Mouse (Mus musculus): Measurements from ENCODE around the gene Sowahd. TPM values are rescaled to one million over a fixed set of nuclear protein-coding genes. Genes with fewer than 3 reads are reported as not detected.

Sowahd gene
- polyA plus RNA-seq, 1 experiment from 2014 or later, result not detected

GRCm38 (mm10) chrX:37098681-37099080 is 50.0 kb downstream of the Sowahd start:
- no peak for ATAC-seq (ENCODE audit: low FRiP score, low read depth)
- no peaks in the 10 kb centered on the region for H3K9me3 ChIP-seq
- H3K9ac ChIP-seq, result no peak overlapping the region
- H3K4me2 ChIP-seq, result no peak overlapping the region
- H3K27me3 ChIP-seq, result no peaks in the 10 kb centered on the region
- WGBS, result 95% methylated on average over 3 of the region's 3 CpGs
- no peak overlapping the region for H3K4me3 ChIP-seq
- H3K36me3 ChIP-seq, result peaks cover 10% of the 10 kb centered on the region
- H3K4me1 ChIP-seq (replicated peaks), result no peaks in the 10 kb centered on the region
- no peak overlapping the region for H3K27ac ChIP-seq (replicated peaks)

Other genes starting within 250 kb of the Sowahd start
- gene Ube2a, start 174.9 kb upstream of the Sowahd start, polyA plus RNA-seq (2015; fragmentation: Nextera tagmentation; extraction: Ambion mirVana), result 115 and 119 TPM in 2 replicates
- 21.6 and 22.8 TPM in 2 replicates for gene C330007P06Rik, start 174.7 kb upstream of the Sowahd start, polyA plus RNA-seq (2015; fragmentation: Nextera tagmentation; extraction: Ambion mirVana)
- gene Nkrf, start 145.9 kb upstream of the Sowahd start, polyA plus RNA-seq (2015; fragmentation: Nextera tagmentation; extraction: Ambion mirVana), result 14.8 and 16.1 TPM in 2 replicates
- 68.8 and 73.5 TPM in 2 replicates for gene Sept6, start 57.1 kb upstream of the Sowahd start, polyA plus RNA-seq (2015; fragmentation: Nextera tagmentation; extraction: Ambion mirVana)
- gene Rpl39, start 36.6 kb downstream of the Sowahd start, polyA plus RNA-seq (2015; fragmentation: Nextera tagmentation; extraction: Ambion mirVana), result 265 and 321 TPM in 2 replicates
- 27.2 and 29.7 TPM in 2 replicates for gene Upf3b, start 61.5 kb downstream of the Sowahd start, polyA plus RNA-seq (2015; fragmentation: Nextera tagmentation; extraction: Ambion mirVana)
- gene Nkap, start 78.0 kb downstream of the Sowahd start, polyA plus RNA-seq (2015; fragmentation: Nextera tagmentation; extraction: Ambion mirVana), result 21.5 and 22.6 TPM in 2 replicates
- 0.14 and 0.22 TPM in 2 replicates for gene Akap14, start 120.0 kb downstream of the Sowahd start, polyA plus RNA-seq (2015; fragmentation: Nextera tagmentation; extraction: Ambion mirVana)
- 730 and 823 TPM in 2 replicates for gene Ndufa1, start 142.3 kb downstream of the Sowahd start, polyA plus RNA-seq (2015; fragmentation: Nextera tagmentation; extraction: Ambion mirVana)
- gene Rnf113a1, start 142.4 kb downstream of the Sowahd start, polyA plus RNA-seq (2015; fragmentation: Nextera tagmentation; extraction: Ambion mirVana), result 22.8 and 23.3 TPM in 2 replicates
- gene Gm9, start 162.2 kb downstream of the Sowahd start, polyA plus RNA-seq (2015; fragmentation: Nextera tagmentation; extraction: Ambion mirVana), result not detected in 2 replicates
- gene Rhox1, start 173.4 kb downstream of the Sowahd start, polyA plus RNA-seq (2015; fragmentation: Nextera tagmentation; extraction: Ambion mirVana), result not detected in 2 replicates
- gene Rhox2a, start 196.1 kb downstream of the Sowahd start, polyA plus RNA-seq (2015; fragmentation: Nextera tagmentation; extraction: Ambion mirVana), result not detected in 2 replicates
- not detected in 2 replicates for gene Rhox3a, start 201.1 kb downstream of the Sowahd start, polyA plus RNA-seq (2015; fragmentation: Nextera tagmentation; extraction: Ambion mirVana)
- gene Rhox4a, start 216.5 kb downstream of the Sowahd start, polyA plus RNA-seq (2015; fragmentation: Nextera tagmentation; extraction: Ambion mirVana), result not detected in 2 replicates

Measured in hindbrain, embryonic 15.5 days (tissue).